Mouse (Mus musculus) embryonic facial prominence, embryonic 12.5 days (tissue): ENCODE data around the gene Rd3l. TPM values are rescaled to one million over a fixed set of nuclear protein-coding genes. Genes with fewer than 3 reads are reported as not detected.

ENCODE experiments used
- ATAC-seq: fragments of 200-750 bp; cut with Nextera tagmentation; 2 replicates; pipeline ENCODE4 v1.8.0; 2017; ENCODE audit not compliant: insufficient number of reproducible peaks, insufficient read depth, low FRiP score, low TSS enrichment
- H3K27ac ChIP-seq: fragments of 300-500 bp; sonication (generic); 2 replicates; pipeline ENCODE4 v1.5.1; 2016; ENCODE audit warnings: mild to moderate bottlenecking
- H3K27me3 ChIP-seq: fragments of 300-500 bp; sonication (generic); 2 replicates; pipeline ENCODE4 v1.6.1; 2016; ENCODE audit warnings: mild to moderate bottlenecking, moderate library complexity
- H3K36me3 ChIP-seq: fragments of 300-500 bp; sonication (generic); 2 replicates; pipeline ENCODE4 v1.6.1; 2016; ENCODE audit warnings: mild to moderate bottlenecking
- H3K4me1 ChIP-seq: fragments of 300-500 bp; sonication (generic); 2 replicates; pipeline ENCODE4 v1.6.1; 2016
- H3K4me2 ChIP-seq: fragments of 300-500 bp; sonication (generic); replicated peaks from 2 replicates; pipeline ENCODE4 v1.6.1; 2016; ENCODE audit warnings: mild to moderate bottlenecking, moderate library complexity
- H3K4me3 ChIP-seq: fragments of 300-500 bp; sonication (generic); 2 replicates; pipeline ENCODE4 v1.5.1; 2016; ENCODE audit warnings: mild to moderate bottlenecking
- H3K9ac ChIP-seq: fragments of 300-500 bp; sonication (generic); 2 replicates; pipeline ENCODE4 v1.6.1; 2016; ENCODE audit warnings: mild to moderate bottlenecking, moderate library complexity
- H3K9me3 ChIP-seq: fragments of 300-500 bp; sonication (generic); 2 replicates; pipeline ENCODE4 v1.6.1; 2016; ENCODE audit warnings: mild to moderate bottlenecking, moderate library complexity
- WGBS: fragments of 180-500 bp; shearing (Covaris S2); methylation state at CpG from one replicate; pipeline ENCODE4 v1.1.7; 2016; 5-methylcytosine and 5-hydroxymethylcytosine counted together
- polyA plus RNA-seq: library from polyadenylated mRNA; unstranded; fragments of >200 nt; fragmentation: Nextera tagmentation; extraction: Ambion mirVana; gene quantifications from 2 replicates; pipeline ENCODE4 v1.2.1, GENCODE M21; 2016

Rd3l gene
- polyA plus RNA-seq, 1 experiment from 2014 or later = not detected

- no peak overlapping the region for H3K4me3 ChIP-seq
- ATAC-seq = no peak
- no peak overlapping the region for H3K9ac ChIP-seq
- H3K4me2 ChIP-seq = no peak overlapping the region
- H3K4me1 ChIP-seq = no peaks in the 10 kb centered on the region
- no peaks in the 10 kb centered on the region for H3K36me3 ChIP-seq
- H3K9me3 ChIP-seq = no peaks in the 10 kb centered on the region
- 87% methylated on average over 2 of the region's 2 CpGs for WGBS
- H3K27ac ChIP-seq = no peak overlapping the region
- no peaks in the 10 kb centered on the region; the same call in 1 of the 2 replicates for H3K27me3 ChIP-seq
Observed at GRCm38 (mm10) chr12:111995161-111995560, 14.0 kb upstream of the Rd3l start.

- Histone ChIP-seq H3K27ac (no peak overlapping the region), H3K4me3 (no peak overlapping the region), H3K36me3 (no peaks in the 10 kb centered on the region), H3K27me3 (no peaks in the 10 kb centered on the region; the same call in 1 of the 2 replicates), H3K4me1 (no peaks in the 10 kb centered on the region), H3K4me2 (no peak overlapping the region), H3K9me3 (no peaks in the 10 kb centered on the region), H3K9ac (no peak overlapping the region)
- ATAC-seq = no peak
- 84% methylated on average over 5 of the region's 5 CpGs for WGBS
Observed at GRCm38 (mm10) chr12:111992626-111993025, 11.5 kb upstream of the Rd3l start.

GRCm38 (mm10) chr12:111986756-111987155 lies 5.6 kb upstream of the Rd3l start:
- no peak for ATAC-seq
- H3K4me2 ChIP-seq = no peak overlapping the region
- no peaks in the 10 kb centered on the region for H3K36me3 ChIP-seq
- no peak overlapping the region for H3K27ac ChIP-seq
- no peak overlapping the region for H3K4me3 ChIP-seq
- H3K4me1 ChIP-seq = no peaks in the 10 kb centered on the region
- H3K9ac ChIP-seq = no peak overlapping the region
- H3K9me3 ChIP-seq = no peaks in the 10 kb centered on the region
- WGBS = 55% methylated on average over 9 of the region's 9 CpGs
- no peaks in the 10 kb centered on the region; the same call in 1 of the 2 replicates for H3K27me3 ChIP-seq

GRCm38 (mm10) chr12:111983165-111983564 lies 2.0 kb upstream of the Rd3l start:
- 64% methylated on average over 2 of the region's 2 CpGs for WGBS
- no peaks in the 10 kb centered on the region; the same call in 1 of the 2 replicates for H3K27me3 ChIP-seq

GRCm38 (mm10) chr12:111981831-111982230 lies 714 bp upstream of the Rd3l start:
- Histone ChIP-seq H3K9ac (no peak overlapping the region), H3K4me3 (no peak overlapping the region), H3K4me1 (0 out of 2 replicates have a peak, but pooled peaks cover 3% of the 10 kb centered on the region), H3K4me2 (no peak overlapping the region), H3K27me3 (no peaks in the 10 kb centered on the region), H3K27ac (no peak overlapping the region), H3K9me3 (no peaks in the 10 kb centered on the region), H3K36me3 (no peaks in the 10 kb centered on the region)
- 53% methylated on average over 8 of the region's 8 CpGs for WGBS
- no peak for ATAC-seq

More at GRCm38 (mm10) chr12:111983165-111983564, 2.0 kb upstream of the Rd3l start:
- no peak overlapping the region for H3K4me3 ChIP-seq
- H3K4me2 ChIP-seq = no peak overlapping the region
- ATAC-seq = no peak
- no peaks in the 10 kb centered on the region for H3K36me3 ChIP-seq
- no peaks in the 10 kb centered on the region for H3K4me1 ChIP-seq
- H3K9me3 ChIP-seq = no peaks in the 10 kb centered on the region
- H3K9ac ChIP-seq = no peak overlapping the region
- H3K27ac ChIP-seq = no peak overlapping the region

GRCm38 (mm10) chr12:111978274-111978673 lies 2.8 kb downstream of the Rd3l start:
- Histone ChIP-seq H3K9ac (no peak overlapping the region), H3K4me3 (no peak overlapping the region), H3K9me3 (no peaks in the 10 kb centered on the region), H3K27ac (no peak overlapping the region), H3K36me3 (no peaks in the 10 kb centered on the region), H3K4me1 (0 out of 2 replicates have a peak, but pooled peaks cover 6% of the 10 kb centered on the region), H3K27me3 (no peaks in the 10 kb centered on the region), H3K4me2 (no peak overlapping the region)
- ATAC-seq = no peak
- 79% methylated on average over 6 of the region's 6 CpGs for WGBS

GRCm38 (mm10) chr12:111977138-111977537 lies 4.0 kb downstream of the Rd3l start:
- Histone ChIP-seq H3K36me3 (no peaks in the 10 kb centered on the region), H3K4me3 (no peak overlapping the region), H3K4me1 (0 out of 2 replicates have a peak, but pooled peaks cover 6% of the 10 kb centered on the region), H3K4me2 (no peak overlapping the region), H3K27ac (no peak overlapping the region), H3K27me3 (no peaks in the 10 kb centered on the region), H3K9me3 (no peaks in the 10 kb centered on the region), H3K9ac (no peak overlapping the region)
- ATAC-seq = no peak
- 52% methylated on average over 6 of the region's 6 CpGs for WGBS

- no peak overlapping the region for H3K27ac ChIP-seq
- no peak for ATAC-seq
- no peak overlapping the region for H3K9ac ChIP-seq
- no peak overlapping the region for H3K4me3 ChIP-seq
- H3K27me3 ChIP-seq = no peaks in the 10 kb centered on the region
- 72% methylated on average over 6 of the region's 6 CpGs for WGBS
- no peak overlapping the region for H3K4me2 ChIP-seq
- no peaks in the 10 kb centered on the region for H3K36me3 ChIP-seq
- no peaks in the 10 kb centered on the region for H3K9me3 ChIP-seq
- 0 out of 2 replicates have a peak, but pooled peaks cover 6% of the 10 kb centered on the region for H3K4me1 ChIP-seq
Observed at GRCm38 (mm10) chr12:111974578-111974977, 6.5 kb downstream of the Rd3l start.

- no peak overlapping the region for H3K4me2 ChIP-seq
- no peak overlapping the region for H3K9ac ChIP-seq
- ATAC-seq = no peak
- H3K36me3 ChIP-seq = no peaks in the 10 kb centered on the region
- WGBS = 83% methylated on average over 10 of the region's 10 CpGs
- no peak overlapping the region for H3K27ac ChIP-seq
- no peak overlapping the region for H3K4me3 ChIP-seq
- 0 out of 2 replicates have a peak, but pooled peaks cover 6% of the 10 kb centered on the region for H3K4me1 ChIP-seq
- H3K9me3 ChIP-seq = no peaks in the 10 kb centered on the region
- no peaks in the 10 kb centered on the region for H3K27me3 ChIP-seq
Observed at GRCm38 (mm10) chr12:111972504-111972903, 8.6 kb downstream of the Rd3l start.

- no peak within 1 kb of the TSS for H3K4me2 ChIP-seq
- H3K36me3 ChIP-seq = no peaks in the 10 kb centered on the region
- peaks cover under 1% of the 10 kb centered on the region; the same call in 1 of the 2 replicates for H3K4me1 ChIP-seq
- no peaks in the 10 kb centered on the region for H3K9me3 ChIP-seq
- H3K4me3 ChIP-seq = no peak within 1 kb of the TSS
- H3K9ac ChIP-seq = no peak within 1 kb of the TSS
- 85% methylated on average over 18 of the region's 18 CpGs for WGBS
- H3K27ac ChIP-seq = no peak within 1 kb of the TSS
- no peaks in the 10 kb centered on the region for H3K27me3 ChIP-seq
- no peak for ATAC-seq
Observed at GRCm38 (mm10) chr12:111971231-111971686, 9.9 kb downstream of the Rd3l start, which contains the start of gene Tdrd9. Gene Tdrd9 (plus strand): TSS chr12:111971559.

GRCm38 (mm10) chr12:111970085-111970484 lies 11.0 kb downstream of the Rd3l start:
- Histone ChIP-seq H3K36me3 (no peaks in the 10 kb centered on the region), H3K4me2 (no peak overlapping the region), H3K9ac (no peak overlapping the region), H3K27ac (no peak overlapping the region), H3K4me3 (no peak overlapping the region), H3K9me3 (no peaks in the 10 kb centered on the region), H3K4me1 (peaks cover 12% of the 10 kb centered on the region), H3K27me3 (no peaks in the 10 kb centered on the region)
- 81% methylated on average over 4 of the region's 4 CpGs for WGBS
- ATAC-seq = no peak

GRCm38 (mm10) chr12:111966683-111967173 lies 14.4 kb downstream of the Rd3l start, which contains the start of gene Atp5mpl:
Gene Atp5mpl (minus strand): TSS chr12:111966977.
- Histone ChIP-seq H3K9ac (peak within 1 kb of the TSS; percentile 91), H3K9me3 (no peaks in the 10 kb centered on the region), H3K27me3 (no peaks in the 10 kb centered on the region), H3K4me3 (peak within 1 kb of the TSS; percentile 94), H3K36me3 (peaks cover 3% of the 10 kb centered on the region), H3K4me1 (peaks cover 13% of the 10 kb centered on the region), H3K4me2 (peak within 1 kb of the TSS; percentile 93), H3K27ac (0 out of 2 replicates have a peak within 1 kb of the TSS, but pooled peaks have one; percentile 26)
- peak; percentile 64 for ATAC-seq
- under 1% methylated on average over 37 of the region's 37 CpGs for WGBS
